Mouse (Mus musculus): ENCODE results near the gene Gp1bb. TPM values are rescaled to one million over a fixed set of nuclear protein-coding genes. Genes with fewer than 3 reads are reported as not detected.

Gp1bb gene
- polyA plus RNA-seq, 1 experiment from 2014 or later = 1.3 TPM

DNA sequence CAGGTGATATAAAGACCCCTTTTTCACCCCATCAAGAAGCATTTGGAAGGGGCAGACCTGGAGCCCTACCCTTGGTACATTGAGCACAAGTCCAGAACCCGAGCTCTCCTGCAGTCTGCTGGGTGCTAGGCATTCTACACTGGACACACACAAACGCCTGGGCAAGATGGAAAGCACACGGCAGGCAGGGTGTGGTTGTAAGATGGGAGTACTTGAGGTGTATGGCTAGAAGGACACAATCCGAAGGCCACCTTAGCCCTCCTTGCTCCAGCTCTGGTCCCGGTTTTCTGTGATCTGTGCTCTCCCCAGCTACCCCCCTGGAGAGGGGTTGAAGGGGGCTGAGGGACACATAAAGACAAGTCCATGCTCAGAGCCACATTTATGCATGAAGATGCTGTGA is 8.1 kb upstream of the Gp1bb start:
- Histone ChIP-seq H3K36me3 (ENCODE audit: insufficient read depth, low read length) (no peaks in the 10 kb centered on the region), H3K27me3 (ENCODE audit: insufficient read depth, low read length) (peaks cover 28% of the 10 kb centered on the region), H3K9me3 (ENCODE audit: low read length) (no peaks in the 10 kb centered on the region), H3K4me1 (ENCODE audit: insufficient read depth, low read length) (peaks cover 20% of the 10 kb centered on the region), H3K9ac (replicated peaks; ENCODE audit: low read length) (peak overlapping the region; percentile 77), H3K4me3 (ENCODE audit: low read length) (peak overlapping the region; percentile 80), H3K4me2 (replicated peaks; ENCODE audit: low read depth, low read length) (peak overlapping the region; percentile 96), H3K27ac (ENCODE audit: low read length) (no peak overlapping the region)
- no peak for ATAC-seq (ENCODE audit: low FRiP score, low TSS enrichment)
- WGBS = 61% methylated on average over 5 of the region's 5 CpGs

DNA sequence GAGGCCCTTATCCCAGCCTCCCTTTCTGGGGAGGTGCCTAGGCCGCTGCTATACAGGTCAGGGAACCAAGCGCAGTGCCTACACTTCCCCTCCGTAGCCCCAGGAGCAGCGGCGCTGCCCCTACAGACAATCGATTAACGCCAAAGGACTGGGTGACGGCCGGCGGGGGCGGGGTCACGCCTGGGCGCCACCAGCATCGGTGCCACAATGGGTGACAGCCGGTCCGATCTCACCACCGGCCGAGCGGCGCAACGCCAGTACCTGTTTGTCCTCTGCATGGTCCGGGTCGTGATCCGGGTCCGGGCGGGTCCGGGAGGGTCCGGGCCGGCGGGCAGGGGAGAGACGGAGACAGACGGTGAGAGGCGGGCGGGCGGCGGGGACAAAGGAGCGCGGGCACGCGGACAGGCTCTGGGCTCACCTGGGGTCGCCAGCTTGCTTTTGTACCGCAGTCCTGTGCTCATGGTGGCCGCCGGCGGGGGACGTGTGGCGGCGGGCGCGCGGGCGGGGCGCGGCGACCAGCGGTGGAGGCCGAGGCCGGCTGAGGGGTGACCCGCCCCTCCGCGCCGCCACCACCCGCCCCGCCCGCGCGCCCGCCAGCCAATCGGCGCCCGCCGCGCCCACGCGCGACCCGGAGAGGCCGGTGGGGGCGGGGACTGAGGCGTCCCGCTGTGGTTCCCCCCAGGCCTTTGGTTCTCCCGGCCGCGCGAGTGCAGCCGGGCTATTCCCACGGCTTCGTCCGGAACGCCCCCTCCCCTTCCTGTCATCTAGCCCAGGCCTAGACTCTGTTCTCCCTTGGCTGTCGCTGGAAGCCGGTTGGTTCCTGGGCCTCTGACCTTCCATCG is 7.4 kb upstream of the Gp1bb start, which contains the start of gene Sept5:
TSS of gene Sept5 (minus strand) at position 565 of the 842 bp plus-strand sequence.
- no peak within 1 kb of the TSS for H3K27ac ChIP-seq (ENCODE audit: low read length)
- peak within 1 kb of the TSS; percentile 80 for H3K4me3 ChIP-seq (ENCODE audit: low read length)
- H3K27me3 ChIP-seq (ENCODE audit: insufficient read depth, low read length) = peaks cover 34% of the 10 kb centered on the region
- H3K4me1 ChIP-seq (ENCODE audit: insufficient read depth, low read length) = peaks cover 20% of the 10 kb centered on the region
- H3K9ac ChIP-seq (replicated peaks; ENCODE audit: low read length) = peak within 1 kb of the TSS; percentile 77
- H3K9me3 ChIP-seq (ENCODE audit: low read length) = no peaks in the 10 kb centered on the region
- H3K36me3 ChIP-seq (ENCODE audit: insufficient read depth, low read length) = no peaks in the 10 kb centered on the region
- WGBS = under 1% methylated on average over 58 of the region's 93 CpGs
- H3K4me2 ChIP-seq (replicated peaks; ENCODE audit: low read depth, low read length) = peak within 1 kb of the TSS; percentile 96
- peak; percentile 49; the same call in 1 of the 2 replicates for ATAC-seq (ENCODE audit: low FRiP score, low TSS enrichment)

DNA sequence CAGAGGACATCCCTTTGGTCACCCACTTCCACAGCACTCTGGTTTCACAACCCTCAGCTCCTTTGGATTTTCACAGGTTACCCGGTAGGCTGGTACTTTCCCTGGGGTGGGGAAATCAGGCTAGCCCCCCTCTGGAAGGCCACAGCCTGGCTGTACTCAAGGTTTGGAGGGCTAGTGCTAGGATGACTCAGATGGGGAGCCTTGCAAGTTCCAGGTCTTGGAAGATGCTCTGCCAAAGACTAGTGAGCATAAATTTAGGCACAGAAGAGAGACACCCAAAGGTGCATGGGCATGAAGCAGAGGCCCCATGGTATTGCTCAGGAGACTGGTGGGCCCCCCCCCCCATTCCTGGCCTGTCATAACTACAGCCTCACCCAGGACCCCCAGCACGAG is 6.7 kb upstream of the Gp1bb start:
- Histone ChIP-seq H3K27ac (ENCODE audit: low read length) (no peak overlapping the region), H3K4me2 (replicated peaks; ENCODE audit: low read depth, low read length) (peak overlapping the region; percentile 96), H3K4me1 (ENCODE audit: insufficient read depth, low read length) (peaks cover 20% of the 10 kb centered on the region), H3K4me3 (ENCODE audit: low read length) (peak overlapping the region; percentile 80), H3K27me3 (ENCODE audit: insufficient read depth, low read length) (peaks cover 41% of the 10 kb centered on the region), H3K9ac (replicated peaks; ENCODE audit: low read length) (peak overlapping the region; percentile 77), H3K9me3 (ENCODE audit: low read length) (no peaks in the 10 kb centered on the region), H3K36me3 (ENCODE audit: insufficient read depth, low read length) (no peaks in the 10 kb centered on the region)
- 46% methylated on average over 2 of the region's 2 CpGs for WGBS
- ATAC-seq (ENCODE audit: low FRiP score, low TSS enrichment) = no peak

DNA sequence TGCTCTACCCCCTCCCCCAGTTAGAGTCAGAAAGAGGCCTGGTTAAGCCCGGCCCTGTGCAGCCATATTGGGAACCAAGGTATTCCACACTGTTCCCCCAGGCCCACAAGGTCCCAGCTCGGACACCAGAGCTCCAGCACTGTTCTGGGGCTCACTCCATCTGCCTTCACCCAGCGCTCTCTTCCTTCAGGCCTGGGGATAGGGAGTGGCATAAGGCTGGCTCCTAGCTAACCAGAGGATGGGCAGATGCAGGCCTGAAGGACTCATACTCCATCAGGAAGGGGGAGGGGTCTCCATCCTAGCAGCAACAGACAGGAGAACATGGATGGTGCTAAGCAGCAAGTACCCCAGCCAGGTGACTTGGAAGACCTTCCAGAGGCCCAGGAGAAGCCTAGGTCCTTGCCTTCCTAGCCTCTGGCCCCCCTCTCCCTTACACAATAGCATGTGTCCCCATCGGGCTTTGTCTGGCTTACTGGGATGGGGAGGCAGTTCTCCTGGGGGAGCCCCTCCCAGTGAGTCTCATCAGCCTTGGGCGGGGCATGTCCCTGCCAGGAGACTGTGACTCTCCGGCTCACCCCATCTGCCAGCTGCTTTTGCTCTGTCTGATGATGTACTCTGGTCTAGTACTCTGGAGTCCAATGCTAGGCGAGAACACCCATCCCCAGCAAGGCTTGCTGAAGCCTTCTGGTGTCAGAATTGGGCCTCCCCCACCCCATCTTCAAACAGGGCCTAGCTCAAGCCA is 6.2 kb upstream of the Gp1bb start:
- no peak for ATAC-seq (ENCODE audit: low FRiP score, low TSS enrichment)
- no peak overlapping the region for H3K27ac ChIP-seq (ENCODE audit: low read length)
- 79% methylated on average over 7 of the region's 7 CpGs for WGBS
- H3K4me3 ChIP-seq (ENCODE audit: low read length) = peak overlapping the region; percentile 80
- no peak overlapping the region for H3K9ac ChIP-seq (replicated peaks; ENCODE audit: low read length)
- H3K9me3 ChIP-seq (ENCODE audit: low read length) = no peaks in the 10 kb centered on the region
- peak overlapping the region; percentile 96 for H3K4me2 ChIP-seq (replicated peaks; ENCODE audit: low read depth, low read length)
- H3K27me3 ChIP-seq (ENCODE audit: insufficient read depth, low read length) = peaks cover 47% of the 10 kb centered on the region
- peaks cover 20% of the 10 kb centered on the region for H3K4me1 ChIP-seq (ENCODE audit: insufficient read depth, low read length)
- H3K36me3 ChIP-seq (ENCODE audit: insufficient read depth, low read length) = no peaks in the 10 kb centered on the region

DNA sequence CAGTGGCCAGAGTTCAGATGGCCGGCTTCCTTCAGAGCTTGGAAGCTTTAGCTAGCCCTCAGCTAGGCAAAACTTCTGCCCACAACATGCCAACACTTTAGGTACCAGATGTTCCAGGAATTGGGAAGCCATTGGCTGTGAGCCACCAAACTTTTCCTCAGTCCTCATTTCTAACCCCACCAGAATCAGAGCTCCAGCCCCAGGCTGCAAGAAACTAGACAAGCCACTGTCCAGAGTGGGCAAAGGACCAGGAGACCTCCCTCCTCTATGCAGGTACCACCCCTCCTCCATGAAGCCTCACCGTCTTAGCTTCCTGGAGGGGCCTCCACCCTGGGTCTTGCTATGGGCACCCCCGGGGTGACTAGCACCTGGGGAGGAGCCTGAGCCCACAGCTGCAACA is 5.0 kb upstream of the Gp1bb start:
- Histone ChIP-seq H3K4me1 (ENCODE audit: insufficient read depth, low read length) (peaks cover 20% of the 10 kb centered on the region), H3K4me3 (ENCODE audit: low read length) (peak overlapping the region; percentile 54; the same call in 1 of the 2 replicates), H3K4me2 (replicated peaks; ENCODE audit: low read depth, low read length) (no peak overlapping the region), H3K9ac (replicated peaks; ENCODE audit: low read length) (no peak overlapping the region), H3K9me3 (ENCODE audit: low read length) (no peaks in the 10 kb centered on the region), H3K36me3 (ENCODE audit: insufficient read depth, low read length) (no peaks in the 10 kb centered on the region; the same call in 1 of the 2 replicates), H3K27ac (ENCODE audit: low read length) (no peak overlapping the region), H3K27me3 (ENCODE audit: insufficient read depth, low read length) (peaks cover 59% of the 10 kb centered on the region)
- 58% methylated on average over 3 of the region's 3 CpGs for WGBS
- no peak for ATAC-seq (ENCODE audit: low FRiP score, low TSS enrichment)

DNA sequence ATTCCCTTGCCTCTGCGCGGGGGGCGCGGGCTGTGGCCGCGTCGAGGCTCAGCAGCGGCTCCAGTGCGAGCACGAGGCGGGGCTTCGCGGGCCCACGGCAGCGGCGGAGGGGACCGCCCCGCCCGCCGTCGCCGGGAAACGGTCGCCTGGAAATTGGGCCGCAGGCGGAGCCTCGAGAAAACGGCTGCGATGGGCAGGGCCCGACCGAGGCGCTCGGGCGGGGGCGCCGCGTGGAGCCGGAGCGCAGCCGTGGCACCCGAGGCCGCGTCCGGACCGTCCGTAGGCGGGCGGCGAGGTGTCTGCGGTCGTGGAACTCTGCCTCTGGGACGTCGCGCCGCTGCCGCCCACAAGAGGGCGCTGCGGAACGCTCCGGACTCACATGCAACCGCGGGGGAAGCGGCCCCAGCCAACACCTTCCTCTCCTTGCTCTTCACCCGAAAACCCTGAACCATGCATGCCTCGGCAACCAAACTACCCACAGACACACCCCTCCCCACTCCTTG is 4.2 kb upstream of the Gp1bb start, which contains the start of gene Gm49601:
TSS of gene Gm49601 (minus strand) at position 52 of the 503 bp plus-strand sequence.
- Histone ChIP-seq H3K36me3 (ENCODE audit: insufficient read depth, low read length) (no peaks in the 10 kb centered on the region; the same call in 1 of the 2 replicates), H3K4me3 (ENCODE audit: low read length) (peak within 1 kb of the TSS; percentile 54), H3K27me3 (ENCODE audit: insufficient read depth, low read length) (peaks cover 66% of the 10 kb centered on the region), H3K9me3 (ENCODE audit: low read length) (no peaks in the 10 kb centered on the region), H3K4me1 (ENCODE audit: insufficient read depth, low read length) (peaks cover 28% of the 10 kb centered on the region), H3K27ac (ENCODE audit: low read length) (no peak within 1 kb of the TSS), H3K9ac (replicated peaks; ENCODE audit: low read length) (peak within 1 kb of the TSS; percentile 66), H3K4me2 (replicated peaks; ENCODE audit: low read depth, low read length) (peak within 1 kb of the TSS; percentile 82)
- ATAC-seq (ENCODE audit: low FRiP score, low TSS enrichment) = peak; percentile 32; the same call in 1 of the 2 replicates
- under 1% methylated on average over 62 of the region's 65 CpGs for WGBS

DNA sequence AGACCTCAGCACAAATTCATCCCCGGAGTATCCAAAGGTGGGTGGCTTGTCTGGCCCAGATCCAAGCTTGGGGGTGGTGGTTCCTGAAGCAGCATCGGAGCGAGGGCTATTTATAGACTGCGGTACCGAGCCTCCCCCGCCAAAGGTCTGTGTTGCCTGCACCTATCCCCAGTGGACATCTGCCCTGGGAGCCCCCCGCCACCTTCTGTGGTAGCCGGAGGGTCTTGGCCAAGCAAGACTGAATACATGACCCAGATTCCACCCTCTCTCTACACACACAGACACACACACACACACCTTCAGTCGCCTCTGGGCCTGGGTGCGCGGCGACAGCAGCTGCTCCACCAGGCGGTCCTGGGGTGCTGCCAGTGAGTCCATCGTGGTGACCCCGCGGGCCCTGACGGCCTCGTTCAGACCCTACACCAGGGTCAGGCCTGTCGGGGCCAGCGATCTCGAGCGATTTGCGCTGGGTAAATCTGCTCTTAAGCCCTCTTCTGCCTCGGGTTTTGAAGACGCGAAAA is 3.6 kb upstream of the Gp1bb start:
- Histone ChIP-seq H3K4me2 (replicated peaks; ENCODE audit: low read depth, low read length) (peak overlapping the region; percentile 82), H3K9me3 (ENCODE audit: low read length) (no peaks in the 10 kb centered on the region), H3K4me3 (ENCODE audit: low read length) (peak overlapping the region; percentile 54), H3K27me3 (ENCODE audit: insufficient read depth, low read length) (peaks cover 72% of the 10 kb centered on the region), H3K36me3 (ENCODE audit: insufficient read depth, low read length) (no peaks in the 10 kb centered on the region; the same call in 1 of the 2 replicates), H3K4me1 (ENCODE audit: insufficient read depth, low read length) (peaks cover 33% of the 10 kb centered on the region), H3K9ac (replicated peaks; ENCODE audit: low read length) (peak overlapping the region; percentile 66), H3K27ac (ENCODE audit: low read length) (no peak overlapping the region)
- peak; percentile 3; the same call in 1 of the 2 replicates for ATAC-seq (ENCODE audit: low FRiP score, low TSS enrichment)
- 11% methylated on average over 26 of the region's 26 CpGs for WGBS

DNA sequence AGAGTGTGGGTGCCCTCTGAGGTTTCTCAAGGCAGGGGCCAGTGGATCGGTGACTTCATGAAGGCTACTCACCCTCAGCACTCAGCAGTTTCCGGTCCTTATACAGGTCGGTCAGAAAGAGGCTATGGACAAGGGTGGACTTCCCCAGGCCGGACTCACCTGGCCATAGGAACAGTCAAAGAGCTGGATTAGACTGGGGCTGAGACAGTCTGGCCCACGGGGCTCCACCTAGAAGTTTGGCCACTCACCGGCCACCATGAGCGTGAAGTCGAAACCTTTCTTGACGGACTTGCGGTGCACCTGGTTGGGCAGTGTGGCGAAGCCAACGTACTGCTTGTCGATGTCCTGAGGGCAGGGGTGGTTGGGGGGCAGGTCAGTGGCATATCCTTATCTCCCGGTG is 2.9 kb upstream of the Gp1bb start:
- Histone ChIP-seq H3K27me3 (ENCODE audit: insufficient read depth, low read length) (peaks cover 79% of the 10 kb centered on the region), H3K27ac (ENCODE audit: low read length) (no peak overlapping the region), H3K36me3 (ENCODE audit: insufficient read depth, low read length) (no peaks in the 10 kb centered on the region; the same call in 1 of the 2 replicates), H3K9me3 (ENCODE audit: low read length) (no peaks in the 10 kb centered on the region), H3K9ac (replicated peaks; ENCODE audit: low read length) (no peak overlapping the region), H3K4me1 (ENCODE audit: insufficient read depth, low read length) (peaks cover 37% of the 10 kb centered on the region), H3K4me3 (ENCODE audit: low read length) (no peak overlapping the region), H3K4me2 (replicated peaks; ENCODE audit: low read depth, low read length) (no peak overlapping the region)
- WGBS = 51% methylated on average over 14 of the region's 14 CpGs
- no peak for ATAC-seq (ENCODE audit: low FRiP score, low TSS enrichment)

DNA sequence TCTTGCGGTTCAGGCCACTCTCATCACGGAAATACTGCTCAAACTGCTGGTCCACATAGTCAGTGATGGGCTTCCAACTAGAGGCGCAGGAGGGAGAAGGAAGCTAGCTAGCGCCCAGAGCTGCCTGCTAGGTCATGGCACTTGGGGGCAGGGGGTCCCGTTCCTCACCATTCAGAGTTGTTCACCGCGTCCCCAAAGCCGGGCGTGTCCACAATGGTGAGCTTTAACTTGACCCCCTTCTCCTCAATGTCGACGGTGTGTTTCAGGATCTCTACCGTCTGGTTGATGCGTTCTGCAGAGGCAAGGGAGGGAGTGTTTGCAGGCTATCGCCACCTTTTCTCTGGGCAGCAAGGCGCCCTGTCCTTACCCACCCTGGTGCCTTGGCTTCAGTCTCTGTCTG is 2.4 kb upstream of the Gp1bb start:
- Histone ChIP-seq H3K4me2 (replicated peaks; ENCODE audit: low read depth, low read length) (no peak overlapping the region), H3K4me1 (ENCODE audit: insufficient read depth, low read length) (peaks cover 37% of the 10 kb centered on the region), H3K27ac (ENCODE audit: low read length) (no peak overlapping the region), H3K36me3 (ENCODE audit: insufficient read depth, low read length) (no peaks in the 10 kb centered on the region; the same call in 1 of the 2 replicates), H3K4me3 (ENCODE audit: low read length) (no peak overlapping the region), H3K27me3 (ENCODE audit: insufficient read depth, low read length) (peaks cover 84% of the 10 kb centered on the region), H3K9me3 (ENCODE audit: low read length) (no peaks in the 10 kb centered on the region), H3K9ac (replicated peaks; ENCODE audit: low read length) (no peak overlapping the region)
- no peak for ATAC-seq (ENCODE audit: low FRiP score, low TSS enrichment)
- 38% methylated on average over 15 of the region's 15 CpGs for WGBS

Data from kidney, embryonic 16.5 days (tissue).